In genomic region chr7:80776090-80776489, GRCm38 (mm10) we compare ENCODE assay signal across 22 mouse cellular contexts. TPM values are rescaled to one million over a fixed set of nuclear protein-coding genes. Genes with fewer than 3 reads are reported as not detected.
DNase-seq lines count a peak whose midpoint lies in the region; TF ChIP-seq lines count a peak whose summit lies in the region.
"Had no signal": no experiment of that assay in that cellular context is flagged by ENCODE, and none has a peak within 500 bp of the region (broad histone marks: within the 10 kb centered on the region; RNA-seq: fewer than 3 reads in every experiment).

No protein-coding gene starts in this region.

- peak overlapping the region; percentile 87; the same call in 1 of the 2 replicates for H3K27ac ChIP-seq in layer of hippocampus, adult 2 months
- H3K27ac ChIP-seq in embryonic fibroblast, embryonic 13.5 days (ENCODE audit: insufficient read depth, low read length) = peak overlapping the region; percentile 1; the same call in 1 of the 2 replicates
- H3K27ac ChIP-seq: heart, embryonic 10.5 days; hindbrain, embryonic 10.5 days; hindbrain, postnatal 0 days; kidney, postnatal 0 days; limb, embryonic 12.5 days; liver, embryonic 13.5 days; lung, embryonic 15.5 days; midbrain, embryonic 12.5 days; neural tube, embryonic 13.5 days had no signal

- no peak for TF ChIP-seq CTCF in layer of hippocampus, adult 2 months (conservative IDR thresholded peaks at IDR 0.05)
- TF ChIP-seq CTCF in embryonic fibroblast, embryonic 13.5 days (IDR thresholded peaks at IDR 0.05; ENCODE audit: borderline replicate concordance, insufficient read depth, low read length) = no peak

- H3K4me1 ChIP-seq in embryonic fibroblast, embryonic 13.5 days (ENCODE audit: control insufficient read depth, insufficient read depth, low read length) = peaks cover 33% of the 10 kb centered on the region
- H3K4me1 ChIP-seq: midbrain, embryonic 12.5 days; neural tube, embryonic 13.5 days had no signal

- DNase-seq in layer of hippocampus, adult 2 months (ENCODE audit: low spot score in 2 of 2) = no peak
- no peak for DNase-seq in layer of hippocampus, postnatal 14 days (ENCODE audit: low spot score in 2 of 2)
- peak; percentile 63 to 65 for DNase-seq in right cerebral cortex, adult 2 months (ENCODE audit: low spot score in 2 of 2)
- DNase-seq in right cerebral cortex, postnatal 4 days = no peak
- no peak for DNase-seq in cerebellum, postnatal 14 days
- DNase-seq in lung, postnatal 25 days (ENCODE audit: low spot score) = no peak
- DNase-seq: cerebellum, adult 11 months; cerebellum, postnatal 36 days; gastrocnemius, postnatal 36 days; kidney, adult 11 months; liver, embryonic 13.5 days; thymus, postnatal 14 days had no signal

- TF ChIP-seq POLR2A in embryonic fibroblast, embryonic 13.5 days (IDR thresholded peaks at IDR 0.05; ENCODE audit: low read depth, low read length) = no peak

- H3K4me3 ChIP-seq in layer of hippocampus, adult 2 months = no peak overlapping the region
- H3K4me3 ChIP-seq in embryonic fibroblast, embryonic 13.5 days (ENCODE audit: insufficient read depth, low read length) = no peak overlapping the region
- H3K4me3 ChIP-seq: embryonic facial prominence, embryonic 15.5 days; heart, embryonic 10.5 days; hindbrain, embryonic 10.5 days; limb, embryonic 12.5 days; liver, embryonic 13.5 days; lung, embryonic 15.5 days; midbrain, embryonic 12.5 days; neural tube, embryonic 13.5 days had no signal

RNA-seq across cellular contexts. Expression of gene Iqgap1, which starts 49.7 kb away (rescaled TPM):
- total RNA-seq in layer of hippocampus, adult 2 months (2021) = 10 to 100 TPM; 19.4 to 21.6 TPM
- total RNA-seq in layer of hippocampus, postnatal 14 days (2021) = 10 to 100 TPM; 26.3 TPM
- polyA plus RNA-seq in embryonic fibroblast, embryonic 13.5 days (2011; ENCODE audit: insufficient read length, low read depth, missing spikeins) = 206 and 311 TPM in 2 replicates

Comparison
In these comparisons a context has a peak if more than half of its experiments do, and no peak if none do; other contexts are left out.
1. DNase-seq: peak in right cerebral cortex, adult 2 months (2 of 2); none in layer of hippocampus, adult 2 months (0 of 2), layer of hippocampus, postnatal 14 days (0 of 2), right cerebral cortex, postnatal 4 days (single experiment), cerebellum, postnatal 14 days (0 of 2) and lung, postnatal 25 days (single experiment).